Mouse (Mus musculus): ENCODE measurements at regions not wholly inside any gene's neighbourhood (a gene's known extent, or its start where the extent isn't known, plus 50 kb on each side); places are given as distances from the start of the nearest gene placed in this dataset.

- TF ChIP-seq CTCF (IDR thresholded peaks at IDR 0.05) (no peak), EP300 (IDR thresholded peaks at IDR 0.05) (no peak)
Measured at GRCm38 (mm10) chr10:97000871-97001270, 384.1 kb downstream of the Btg1 start.
